Mouse (Mus musculus) embryo, embryonic 11.5 days (tissue): ENCODE measurements around the gene Mrpl12.

ENCODE experiments used
- DNase-seq: peaks from one replicate; pipeline ENCODE4 v3.0.0-alpha.2; 2012; ENCODE audit warnings: low read depth, low spot score

The Mrpl12 gene

DNA sequence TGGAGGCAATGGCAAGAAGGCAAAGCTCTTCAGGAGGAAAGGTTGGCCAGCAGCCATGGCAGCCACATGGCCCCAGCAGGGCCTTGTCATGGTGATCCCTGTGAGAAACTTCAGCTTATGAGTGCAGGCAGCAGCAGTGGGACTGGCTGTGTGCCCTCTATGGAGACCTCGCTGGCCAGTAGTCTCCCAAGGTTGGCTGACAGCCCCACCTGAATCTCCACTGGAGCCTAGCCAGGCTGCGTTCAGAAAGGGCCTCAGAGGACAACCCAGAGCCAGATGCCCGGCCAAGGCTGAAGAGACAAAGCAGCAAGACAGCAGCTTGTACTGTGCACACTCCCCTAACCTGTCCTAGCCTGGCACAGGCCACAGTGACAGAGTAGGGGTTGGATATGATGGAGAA is 54.1 kb downstream of the Mrpl12 start:
- no peak for DNase-seq
